Mouse (Mus musculus) adrenal gland, adult 2 months (tissue): ENCODE results near the gene Zfp536. TPM values are rescaled to one million over a fixed set of nuclear protein-coding genes. Genes with fewer than 3 reads are reported as not detected.

Experiments used
- DNase-seq: peaks from one replicate; pipeline ENCODE4 v3.0.0; 2021
- polyA plus RNA-seq: library from polyadenylated mRNA; depleted of rRNA; stranded (reverse); fragments of >200 nt; gene quantifications from 2 replicates; pipeline ENCODE4 v1.2.3, GENCODE M21; 2012
- total RNA-seq, 2 experiments: library from RNA; stranded (reverse); gene quantifications; 2 replicates each; pipeline ENCODE4 v1.2.3; 2021

Gene Zfp536
- total and polyA plus RNA-seq, 3 experiments: 1.00 to 8.4 (median 5.2) TPM

- DNase-seq: no peak
Observed at GRCm38 (mm10) chr7:37556811-37557210, 216.6 kb downstream of the Zfp536 start.

DNA sequence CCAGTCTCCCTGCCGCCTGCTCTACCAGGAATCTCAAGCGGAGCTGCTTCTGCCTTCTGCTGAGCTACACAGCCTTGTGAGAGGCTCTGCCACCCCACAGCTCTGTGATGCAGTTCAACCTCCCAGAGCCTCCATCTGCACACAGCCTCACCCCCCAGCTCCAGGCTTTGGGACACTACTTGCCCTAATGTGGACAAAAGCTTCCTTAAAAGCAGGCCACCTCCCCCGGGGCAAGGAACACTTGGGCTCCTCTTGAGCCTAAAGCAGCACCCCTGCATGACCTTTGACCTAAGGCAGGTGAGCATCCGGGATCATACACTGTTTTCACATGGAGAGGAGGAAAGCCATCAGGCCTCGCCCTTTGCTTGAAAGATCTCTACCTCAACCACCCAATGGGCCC lies 219.0 kb downstream of the Zfp536 start:
- no peak for DNase-seq

- no peak for DNase-seq
Observed at GRCm38 (mm10) chr7:37553646-37554045, 219.8 kb downstream of the Zfp536 start.

DNA sequence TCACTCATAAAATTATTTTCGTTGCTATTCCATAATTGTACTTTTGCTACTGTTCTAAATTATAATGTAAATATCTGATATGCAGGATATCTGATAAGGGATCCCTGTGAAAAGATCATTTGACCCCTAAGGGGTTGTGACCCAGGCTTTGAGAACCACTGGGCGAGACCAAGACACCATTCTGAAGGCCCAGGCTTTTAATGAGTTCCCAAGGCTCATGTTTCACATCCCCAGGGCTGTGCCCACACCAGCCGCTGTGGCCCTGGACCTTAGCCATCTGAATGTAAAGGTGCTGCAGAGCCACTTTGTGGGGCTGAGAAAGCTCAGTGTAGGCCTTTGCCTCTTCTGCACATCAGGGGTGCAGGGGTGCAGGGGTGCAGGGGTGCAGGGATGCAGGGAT lies 221.1 kb downstream of the Zfp536 start:
- DNase-seq: no peak

GRCm38 (mm10) chr7:37548805-37549204 lies 224.6 kb downstream of the Zfp536 start:
- DNase-seq: no peak

GRCm38 (mm10) chr7:37544011-37544410 lies 229.4 kb downstream of the Zfp536 start:
- no peak for DNase-seq

GRCm38 (mm10) chr7:37542951-37543350 lies 230.5 kb downstream of the Zfp536 start:
- no peak for DNase-seq

- DNase-seq: no peak
Observed at GRCm38 (mm10) chr7:37531166-37531565, 242.3 kb downstream of the Zfp536 start.

DNA sequence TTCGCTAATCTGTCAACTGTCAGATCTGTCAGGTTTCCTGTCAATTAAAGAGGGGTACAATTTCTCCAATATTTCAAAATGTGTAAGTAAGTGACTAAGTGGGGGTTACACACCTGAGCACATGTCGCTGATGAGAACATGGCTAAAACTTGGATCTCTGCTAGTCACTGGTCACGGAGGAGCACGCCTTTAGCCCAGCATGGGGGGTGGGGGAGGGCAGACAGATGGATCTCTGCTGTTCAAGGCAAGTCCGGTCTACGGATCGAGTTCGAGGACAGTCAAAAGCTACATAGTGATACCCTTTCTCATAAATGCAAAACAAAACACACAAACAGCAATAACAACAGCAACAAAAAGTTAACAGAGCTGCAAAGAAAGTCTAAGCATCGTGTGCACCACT lies 245.1 kb downstream of the Zfp536 start:
- DNase-seq: no peak

DNA sequence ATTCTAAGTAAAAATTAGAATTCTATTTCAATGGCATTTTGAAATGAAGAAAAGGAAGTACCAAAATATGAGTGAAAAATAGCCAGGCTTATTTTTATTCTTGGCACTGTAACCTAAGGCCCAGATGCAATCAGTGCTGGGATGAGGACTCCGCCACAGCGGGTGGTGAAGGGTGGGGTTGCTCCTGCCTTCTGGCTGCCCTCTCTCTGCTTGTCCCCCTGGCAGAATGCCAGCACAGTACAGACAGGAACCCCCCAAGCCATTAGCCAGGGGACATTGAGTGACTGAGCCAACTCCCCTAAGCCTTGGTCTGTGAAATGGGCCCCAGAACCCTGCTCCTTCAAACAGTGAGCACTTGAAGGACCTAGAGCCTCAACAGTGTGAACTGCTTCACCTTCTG lies 245.6 kb downstream of the Zfp536 start:
- no peak for DNase-seq

DNA sequence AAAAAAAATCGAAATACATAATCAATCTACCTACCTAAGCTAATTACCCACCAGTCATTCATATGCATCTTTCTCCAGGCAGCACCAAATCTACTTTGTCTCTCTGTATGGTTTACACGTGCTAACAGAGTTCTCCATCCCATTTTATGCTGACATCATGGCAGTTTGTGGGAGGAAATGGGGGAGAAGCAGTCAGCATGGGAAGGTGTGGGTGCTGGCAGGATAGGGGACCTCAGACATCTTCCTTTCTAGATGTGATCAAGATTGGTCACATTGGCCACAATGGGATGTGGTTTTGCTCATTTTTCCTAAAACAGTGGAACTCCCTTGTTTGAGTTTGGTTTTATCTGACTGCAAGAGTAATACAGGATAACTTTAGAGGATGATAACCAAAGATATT lies 252.0 kb downstream of the Zfp536 start:
- no peak for DNase-seq

GRCm38 (mm10) chr7:37510933-37511675 lies 262.3 kb downstream of the Zfp536 start:
- DNase-seq: no peak

- DNase-seq: no peak
Observed at GRCm38 (mm10) chr7:37509700-37510099, 263.7 kb downstream of the Zfp536 start.

DNA sequence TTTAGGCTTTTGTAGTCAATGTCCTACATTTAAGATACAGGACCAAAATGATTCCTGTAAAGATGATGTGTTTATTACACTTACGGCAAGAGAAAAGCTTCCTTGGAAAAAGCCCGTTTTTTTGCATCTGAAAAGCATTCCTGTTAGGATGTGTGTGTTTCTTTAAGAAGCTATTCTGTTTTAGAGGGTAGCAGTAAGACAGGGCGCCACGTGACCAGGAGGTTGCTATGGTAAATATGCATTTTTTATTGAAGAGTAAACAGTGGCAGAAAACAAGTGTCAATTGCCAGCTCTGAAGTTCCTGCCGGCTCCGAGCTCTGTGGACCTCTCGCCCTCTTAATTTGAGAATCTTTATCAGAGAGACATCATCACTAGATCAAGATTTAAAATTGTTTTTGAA lies 267.9 kb downstream of the Zfp536 start:
- no peak for DNase-seq

GRCm38 (mm10) chr7:37505096-37505495 lies 268.3 kb downstream of the Zfp536 start:
- DNase-seq: no peak

- no peak for DNase-seq
Observed at GRCm38 (mm10) chr7:37498881-37499280, 274.6 kb downstream of the Zfp536 start.

DNA sequence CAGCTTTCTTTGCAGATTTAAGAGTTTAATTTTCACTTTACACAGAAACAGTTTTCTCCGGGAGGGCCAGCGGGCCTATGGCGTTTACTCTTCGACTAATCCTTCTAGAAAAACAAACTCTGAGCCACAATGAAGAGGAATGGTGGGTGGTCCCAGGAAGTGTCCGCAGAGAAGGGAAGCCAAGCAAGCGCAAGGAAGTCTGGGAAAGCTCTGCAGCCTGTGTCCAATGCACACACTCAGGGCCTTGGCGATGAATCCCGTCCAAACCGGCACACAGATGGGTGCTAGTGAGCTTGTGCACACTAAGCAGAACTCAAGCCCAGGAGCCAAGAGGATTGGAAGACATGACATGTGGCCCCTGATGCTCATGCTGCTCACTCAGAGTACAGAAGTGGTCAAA lies 276.9 kb downstream of the Zfp536 start:
- no peak for DNase-seq

DNA sequence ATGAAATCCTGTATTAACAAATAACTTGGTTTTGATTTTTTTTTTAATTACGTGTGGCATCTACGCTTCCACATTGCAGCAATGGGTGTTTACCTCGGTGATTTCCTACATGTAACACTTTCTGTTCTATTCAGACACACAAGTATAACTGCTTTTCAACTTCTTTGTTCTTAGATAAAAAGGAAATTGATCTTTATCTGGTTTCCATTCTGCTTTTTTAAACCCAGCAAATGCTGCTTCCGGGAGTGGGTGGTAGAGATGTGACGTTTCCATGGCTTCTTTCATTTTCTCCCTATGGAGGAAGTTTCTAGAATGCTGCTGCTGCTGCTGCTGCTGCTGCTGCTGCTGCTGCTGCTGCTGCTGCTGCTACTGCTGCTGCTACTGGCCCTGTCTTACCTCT lies 283.1 kb downstream of the Zfp536 start:
- DNase-seq: no peak

DNA sequence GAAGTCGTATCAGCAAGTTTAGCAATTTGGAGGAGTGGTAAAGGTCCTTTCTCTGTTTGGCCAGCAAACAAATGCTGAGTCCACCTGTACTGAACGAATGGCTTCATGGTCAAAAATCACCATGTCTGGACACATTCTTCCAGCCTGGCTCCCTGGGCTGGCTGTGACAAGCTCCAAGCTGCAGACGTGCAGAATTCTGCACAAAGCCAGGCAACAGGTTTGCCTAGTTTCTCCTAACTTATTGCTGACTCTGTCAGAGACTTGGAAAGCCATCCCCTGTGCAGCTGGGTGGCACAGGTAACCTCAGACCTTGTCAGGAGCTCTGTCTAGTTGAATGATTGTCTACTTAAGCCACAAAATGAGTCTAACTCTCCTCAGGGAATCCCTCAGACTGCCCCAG lies 288.5 kb downstream of the Zfp536 start:
- DNase-seq: no peak

GRCm38 (mm10) chr7:37482564-37482963 lies 290.9 kb downstream of the Zfp536 start:
- DNase-seq: no peak

DNA sequence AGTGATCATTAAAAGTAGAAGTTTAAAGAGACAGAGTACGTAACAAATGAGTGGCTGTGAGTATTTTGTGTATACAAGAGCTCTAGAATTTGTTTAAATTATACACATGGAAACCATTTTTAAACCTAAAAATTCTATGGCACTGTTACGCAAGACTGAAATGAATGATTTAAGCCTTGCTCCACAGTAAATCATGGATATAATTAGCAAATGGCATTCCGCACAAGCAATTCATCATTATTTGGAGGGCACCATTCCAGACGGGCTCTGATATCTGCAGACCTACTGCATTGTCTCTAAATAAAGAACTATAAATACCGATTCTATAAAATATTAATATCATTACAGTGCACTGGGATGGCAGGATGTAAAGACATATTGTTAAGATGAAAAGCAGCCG lies 292.3 kb downstream of the Zfp536 start:
- no peak for DNase-seq

DNA sequence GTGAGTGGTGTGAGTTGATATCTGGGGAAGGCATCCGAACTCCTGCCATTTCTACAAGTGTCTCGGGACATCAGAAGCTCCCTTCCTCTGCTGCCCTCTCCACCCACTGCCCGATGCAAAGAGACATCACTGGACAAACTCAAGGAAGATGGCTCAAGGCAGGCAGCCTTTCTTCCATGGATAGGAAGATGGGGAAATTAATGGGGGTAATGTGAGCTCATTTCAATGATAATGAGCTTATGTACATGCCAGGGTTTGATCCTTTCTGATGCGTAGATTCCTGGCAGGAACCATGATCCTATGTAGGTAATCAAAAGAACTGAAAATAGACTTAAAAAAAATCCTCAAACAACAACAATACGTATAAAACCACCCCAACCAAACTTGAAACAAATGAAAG lies 296.1 kb downstream of the Zfp536 start:
- DNase-seq: no peak

DNA sequence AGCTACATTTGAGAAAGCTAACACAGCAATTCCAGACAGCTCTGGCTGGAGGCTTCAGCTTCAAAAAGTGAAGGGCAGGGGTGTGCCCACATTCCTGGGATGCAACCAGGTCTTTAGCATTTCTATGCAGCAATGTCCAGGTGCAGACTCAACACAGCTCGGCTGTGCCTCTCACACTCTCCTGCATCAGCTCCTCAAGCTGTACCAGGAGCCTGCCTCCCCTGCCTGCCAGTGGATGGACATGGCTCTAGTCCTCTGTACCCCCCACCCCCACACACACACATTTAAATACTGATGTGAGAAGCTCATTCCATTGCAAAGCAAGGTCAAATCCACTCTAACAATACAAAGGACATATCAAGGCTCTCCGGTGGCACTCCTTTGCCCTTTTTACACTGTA lies 298.0 kb downstream of the Zfp536 start:
- no peak for DNase-seq

DNA sequence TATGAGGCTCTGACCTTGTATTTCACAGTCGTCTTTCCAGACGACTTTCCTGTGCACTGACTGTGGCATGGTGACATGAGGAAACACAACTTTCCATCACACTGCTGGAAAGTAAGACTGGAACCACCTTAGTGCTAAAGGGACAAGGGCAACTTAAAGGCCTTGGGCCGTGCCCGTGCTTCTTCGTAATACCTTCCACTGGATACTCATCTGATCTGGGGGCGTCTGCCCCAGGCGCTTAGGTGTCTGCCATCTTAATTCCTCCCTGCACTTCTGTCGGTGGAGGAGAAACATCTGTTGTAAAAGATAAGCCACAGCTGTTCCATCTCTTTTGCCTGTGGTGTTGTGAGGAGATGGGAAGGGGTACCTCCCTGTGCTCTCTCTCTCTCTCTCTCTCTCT lies 299.2 kb downstream of the Zfp536 start:
- DNase-seq: no peak
